ENCODE assay signal across 8 mouse cellular contexts in the genomic region with DNA sequence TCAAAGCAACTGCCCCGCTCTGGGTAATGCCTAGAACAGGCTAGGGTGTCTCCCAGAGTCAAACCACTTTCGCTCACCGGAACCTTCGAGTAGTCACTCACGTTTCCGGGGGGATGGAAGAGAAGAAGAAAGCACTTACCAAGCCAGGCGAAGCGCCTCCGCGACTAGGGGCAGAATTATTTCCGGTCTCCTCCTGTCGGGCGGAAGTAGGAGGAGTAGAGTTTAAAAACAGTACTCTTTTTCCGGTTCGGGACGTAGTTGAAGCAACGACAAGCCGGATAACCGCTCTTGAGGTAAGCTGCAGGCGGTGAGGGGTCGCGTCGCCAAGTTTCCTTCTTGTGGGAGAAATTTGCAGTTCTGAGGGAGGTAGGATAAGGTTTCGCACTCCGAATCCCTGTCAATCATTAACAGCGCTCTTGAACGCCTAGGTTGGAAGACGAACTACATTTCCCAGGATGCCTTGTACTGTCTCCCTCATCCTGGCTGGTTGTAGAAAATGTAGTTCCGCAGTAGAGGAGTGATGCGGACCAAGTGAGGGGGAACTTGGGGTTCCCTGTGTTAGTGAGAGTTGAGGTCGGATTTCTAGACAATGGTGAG. TPM values are rescaled to one million over a fixed set of nuclear protein-coding genes. Genes with fewer than 3 reads are reported as not detected.
DNase-seq lines count a peak whose midpoint lies in the region; ATAC-seq and TF ChIP-seq lines count a peak whose summit lies in the region.

A gene (plus strand): TSS at position 191 of the 597 bp plus-strand sequence.
A gene (minus strand): TSS at position 439 of the 597 bp plus-strand sequence.

- TF ChIP-seq POLR2A in brain, embryonic 14.5 days (IDR thresholded peaks at IDR 0.05; ENCODE audit: borderline replicate concordance, extremely low read depth, insufficient read depth, insufficient read length, poor library complexity, severe bottlenecking), result peak; percentile 8; the same call in 1 of the 2 replicates
- TF ChIP-seq POLR2A in liver, adult 2 months (IDR thresholded peaks at IDR 0.05; ENCODE audit: extremely low read depth, insufficient read depth, low read length), result no peak
- TF ChIP-seq POLR2A in myocyte (IDR thresholded peaks at IDR 0.05; ENCODE audit: insufficient read length, low read depth), result peak; percentile 58

- H3K79me3 ChIP-seq in C2C12 (ENCODE audit: low read depth), result peaks cover 35% of the 10 kb centered on the region

- peaks cover 48% of the 10 kb centered on the region for H3K79me2 ChIP-seq in C2C12 (ENCODE audit: control insufficient read depth, insufficient read depth)
- peaks cover 9% of the 10 kb centered on the region for H3K79me2 ChIP-seq in liver, adult 2 months (ENCODE audit: control insufficient read depth, insufficient read depth, low read length)
- peaks cover 42% of the 10 kb centered on the region for H3K79me2 ChIP-seq in myocyte (ENCODE audit: control insufficient read depth, insufficient read depth)

- peaks cover 54% of the 10 kb centered on the region for H3K4me1 ChIP-seq in erythroblast, embryonic 14.5 days (ENCODE audit: control insufficient read depth)
- H3K4me1 ChIP-seq in heart, embryonic 11.5 days (ENCODE audit: control insufficient read depth, insufficient read depth, low read length), result peaks cover 12% of the 10 kb centered on the region
- peaks cover 25% of the 10 kb centered on the region for H3K4me1 ChIP-seq in kidney, embryonic 16.5 days (ENCODE audit: insufficient read depth, low read length)
- H3K4me1 ChIP-seq in liver, adult 2 months (ENCODE audit: control insufficient read depth, insufficient read depth, low read length), result peaks cover 8% of the 10 kb centered on the region

- no peaks in the 10 kb centered on the region for H3K36me3 ChIP-seq in C2C12 (ENCODE audit: control insufficient read depth, insufficient read depth)
- peaks cover 10% of the 10 kb centered on the region for H3K36me3 ChIP-seq in erythroblast, embryonic 14.5 days (ENCODE audit: control insufficient read depth)
- H3K36me3 ChIP-seq in heart, embryonic 11.5 days (ENCODE audit: control insufficient read depth, insufficient read depth, low read length), result no peaks in the 10 kb centered on the region
- no peaks in the 10 kb centered on the region; the same call in 1 of the 2 replicates for H3K36me3 ChIP-seq in kidney, embryonic 16.5 days (ENCODE audit: insufficient read depth, low read length)
- H3K36me3 ChIP-seq in liver, adult 2 months (ENCODE audit: control insufficient read depth, insufficient read depth, low read length), result no peaks in the 10 kb centered on the region
- H3K36me3 ChIP-seq in myocyte (ENCODE audit: control insufficient read depth, insufficient read depth), result peaks cover 4% of the 10 kb centered on the region
- no peaks in the 10 kb centered on the region for H3K36me3 ChIP-seq in splenic B cell, adult 2 months (ENCODE audit: control insufficient read depth, insufficient read depth, low read length, poor library complexity, severe bottlenecking)

- peak within 1 kb of the TSS; percentile 63 for H3K27ac ChIP-seq in heart, embryonic 11.5 days (ENCODE audit: low read depth, low read length)
- H3K27ac ChIP-seq in kidney, embryonic 16.5 days (ENCODE audit: low read length), result peak within 1 kb of the TSS; percentile 98
- H3K27ac ChIP-seq in liver, adult 2 months (replicated peaks; ENCODE audit: insufficient read depth, low read depth, low read length), result peak within 1 kb of the TSS; percentile 97

- H3ac ChIP-seq in C2C12 (ENCODE audit: control insufficient read depth, insufficient read length, low read depth) (peak within 1 kb of the TSS; percentile 76), myocyte (ENCODE audit: control insufficient read depth, insufficient read length) (peak within 1 kb of the TSS; percentile 32)

- no peak for TF ChIP-seq CTCF in C2C12 (IDR thresholded peaks at IDR 0.05; ENCODE audit: control insufficient read depth, insufficient read depth, insufficient read length)
- TF ChIP-seq CTCF in brain, embryonic 14.5 days (IDR thresholded peaks at IDR 0.05; ENCODE audit: borderline replicate concordance, extremely low read depth, insufficient read depth, insufficient read length), result no peak; the same call in 1 of the 2 replicates
- no peak for TF ChIP-seq CTCF in liver, adult 2 months (IDR thresholded peaks at IDR 0.05; ENCODE audit: low read depth, low read length)

- peak; percentile 85 for ATAC-seq in heart, embryonic 11.5 days (replicated peaks; ENCODE audit: insufficient number of reproducible peaks, low FRiP score, low TSS enrichment)
- ATAC-seq in kidney, embryonic 16.5 days (ENCODE audit: low FRiP score, low TSS enrichment), result peak; percentile 85

- no peaks in the 10 kb centered on the region for H3K27me3 ChIP-seq in C2C12 (ENCODE audit: control insufficient read depth, insufficient read depth, insufficient read length)
- no peaks in the 10 kb centered on the region for H3K27me3 ChIP-seq in erythroblast, embryonic 14.5 days (ENCODE audit: control insufficient read depth)
- no peaks in the 10 kb centered on the region for H3K27me3 ChIP-seq in heart, embryonic 11.5 days (ENCODE audit: control insufficient read depth, insufficient read depth, low read length)
- no peaks in the 10 kb centered on the region for H3K27me3 ChIP-seq in kidney, embryonic 16.5 days (ENCODE audit: insufficient read depth, low read length)
- H3K27me3 ChIP-seq in liver, adult 2 months (ENCODE audit: control insufficient read depth, insufficient read depth, low read length), result no peaks in the 10 kb centered on the region
- H3K27me3 ChIP-seq in myocyte (ENCODE audit: control insufficient read depth, insufficient read depth, insufficient read length), result no peaks in the 10 kb centered on the region
- H3K27me3 ChIP-seq in splenic B cell, adult 2 months (ENCODE audit: control insufficient read depth, insufficient read depth, low read length, poor library complexity, severe bottlenecking), result no peaks in the 10 kb centered on the region

- under 1% methylated on average over 31 of the region's 31 CpGs for WGBS in heart, embryonic 11.5 days (ENCODE audit: insufficient replicate concordance)
- under 1% methylated on average over 31 of the region's 31 CpGs for WGBS in kidney, embryonic 16.5 days
- under 1% methylated on average over 31 of the region's 31 CpGs for WGBS in liver, adult 2 months

- H3K4me2 ChIP-seq in heart, embryonic 11.5 days, result peak within 1 kb of the TSS; percentile 66
- H3K4me2 ChIP-seq in kidney, embryonic 16.5 days (replicated peaks; ENCODE audit: low read depth, low read length), result peak within 1 kb of the TSS; percentile 60
- H3K4me2 ChIP-seq in myocyte (ENCODE audit: low read depth), result peak within 1 kb of the TSS; percentile 80

- H3K9me3 ChIP-seq in erythroblast, embryonic 14.5 days (ENCODE audit: control insufficient read depth, low read length), result no peaks in the 10 kb centered on the region
- no peaks in the 10 kb centered on the region for H3K9me3 ChIP-seq in heart, embryonic 11.5 days (replicated peaks; ENCODE audit: control insufficient read depth, low read length)
- no peaks in the 10 kb centered on the region for H3K9me3 ChIP-seq in kidney, embryonic 16.5 days (ENCODE audit: low read length)

- peak within 1 kb of the TSS; percentile 81 for H3K9ac ChIP-seq in heart, embryonic 11.5 days (ENCODE audit: low read depth, low read length)
- peak within 1 kb of the TSS; percentile 85 for H3K9ac ChIP-seq in kidney, embryonic 16.5 days (replicated peaks; ENCODE audit: low read length)
- peak within 1 kb of the TSS; percentile 83 for H3K9ac ChIP-seq in liver, adult 2 months (ENCODE audit: low read depth, low read length)

- H3K4me3 ChIP-seq in C2C12 (ENCODE audit: insufficient read depth, poor library complexity, severe bottlenecking) (peak within 1 kb of the TSS; percentile 52), myocyte (peak within 1 kb of the TSS; percentile 65)
- H3K4me3 ChIP-seq in erythroblast, embryonic 14.5 days (replicated peaks), result peak within 1 kb of the TSS; percentile 72
- peak within 1 kb of the TSS; percentile 62 for H3K4me3 ChIP-seq in heart, embryonic 11.5 days (ENCODE audit: low read depth, low read length)
- peak within 1 kb of the TSS; percentile 84 for H3K4me3 ChIP-seq in kidney, embryonic 16.5 days (ENCODE audit: low read length)
- peak within 1 kb of the TSS; percentile 66 for H3K4me3 ChIP-seq in liver, adult 2 months (ENCODE audit: insufficient read depth, low read depth, low read length)

- peak; percentile 100 for DNase-seq in brain, embryonic 14.5 days (ENCODE audit: low read depth)
- DNase-seq in liver, adult 2 months (ENCODE audit: extremely low read depth, low read depth, low spot score), result peak; percentile 97
- peak; percentile 97 for DNase-seq in splenic B cell, adult 2 months (ENCODE audit: low read depth, low spot score)

TF ChIP-seq in C2C12, 6 proteins besides CTCF, POLR2A, EP300 and RAD21 (continues in another document):
- TF ChIP-seq MAX (IDR thresholded peaks at IDR 0.05), result no peak
- TF ChIP-seq USF1 (IDR thresholded peaks at IDR 0.05; ENCODE audit: low read depth), result no peak
- no peak for TF ChIP-seq FOSL1 (IDR thresholded peaks at IDR 0.05; ENCODE audit: insufficient read depth, low read length, poor library complexity, severe bottlenecking)
- TF ChIP-seq MYOG (IDR thresholded peaks at IDR 0.05; ENCODE audit: control insufficient read depth, extremely low read depth, insufficient read length), result no peak

TF ChIP-seq in myocyte, 11 proteins besides CTCF, POLR2A, EP300 and RAD21 (continues in another document):
- no peak for TF ChIP-seq MYOG (IDR thresholded peaks at IDR 0.05; ENCODE audit: control insufficient read depth in 1 of 3, insufficient read depth in 1 of 3, insufficient read length in 2 of 3, low read depth in 2 of 3)
- TF ChIP-seq USF1 (IDR thresholded peaks at IDR 0.05; ENCODE audit: low read depth), result no peak
- no peak for TF ChIP-seq CEBPB (IDR thresholded peaks at IDR 0.05; ENCODE audit: insufficient read depth, poor library complexity, severe bottlenecking)

RNA-seq across cellular contexts. Expression of the first gene that starts in this region (rescaled TPM):
- 66.6 TPM for polyA plus RNA-seq in C2C12 (2012; fragmentation: generic; extraction: Trizol)
- 81.9 and 84.1 TPM in 2 replicates for polyA plus RNA-seq in brain, embryonic 14.5 days (2012; rRNA removed)
- polyA plus RNA-seq in erythroblast, embryonic 14.5 days (2012), result 12.5 and 14.9 TPM in 2 replicates
- polyA plus RNA-seq in heart, embryonic 11.5 days (2014; fragmentation: Nextera tagmentation; extraction: Ambion mirVana), result 54.2 and 58.9 TPM in 2 replicates
- polyA plus RNA-seq in kidney, embryonic 16.5 days (2015; fragmentation: Nextera tagmentation; extraction: Ambion mirVana), result 85.2 and 86.3 TPM in 2 replicates
- total RNA-seq in liver, adult 2 months (2014; rRNA removed), result 20.1 and 22.8 TPM in 2 replicates
- polyA plus RNA-seq in liver, adult 2 months (2012; rRNA removed), result 31.4 and 35.8 TPM in 2 replicates
- 66.1 TPM for polyA plus RNA-seq in myocyte (2012; fragmentation: generic; extraction: Trizol)

RNA-seq across cellular contexts. Expression of the second gene that starts in this region (rescaled TPM):
- 14.0 TPM for polyA plus RNA-seq in C2C12 (2012; fragmentation: generic; extraction: Trizol)
- 25.0 and 30.6 TPM in 2 replicates for polyA plus RNA-seq in brain, embryonic 14.5 days (2012; rRNA removed)
- polyA plus RNA-seq in erythroblast, embryonic 14.5 days (2012), result 3.0 and 3.6 TPM in 2 replicates
- polyA plus RNA-seq in heart, embryonic 11.5 days (2014; fragmentation: Nextera tagmentation; extraction: Ambion mirVana), result 11.7 and 13.3 TPM in 2 replicates
- polyA plus RNA-seq in kidney, embryonic 16.5 days (2015; fragmentation: Nextera tagmentation; extraction: Ambion mirVana), result 42.4 and 44.9 TPM in 2 replicates
- 26.1 and 32.8 TPM in 2 replicates for total RNA-seq in liver, adult 2 months (2014; rRNA removed)
- polyA plus RNA-seq in liver, adult 2 months (2012; rRNA removed), result 74.1 and 83.8 TPM in 2 replicates
- polyA plus RNA-seq in myocyte (2012; fragmentation: generic; extraction: Trizol), result 12.9 TPM

Comparison
In these comparisons a context has a peak if more than half of its experiments do, and no peak if none do; other contexts are left out.
1. Peak in every context shown above with its lines: DNase-seq, ATAC-seq, H3K4me3 ChIP-seq and H3K27ac ChIP-seq.